10 mouse cellular contexts compared by ENCODE assay signal in the genomic region with DNA sequence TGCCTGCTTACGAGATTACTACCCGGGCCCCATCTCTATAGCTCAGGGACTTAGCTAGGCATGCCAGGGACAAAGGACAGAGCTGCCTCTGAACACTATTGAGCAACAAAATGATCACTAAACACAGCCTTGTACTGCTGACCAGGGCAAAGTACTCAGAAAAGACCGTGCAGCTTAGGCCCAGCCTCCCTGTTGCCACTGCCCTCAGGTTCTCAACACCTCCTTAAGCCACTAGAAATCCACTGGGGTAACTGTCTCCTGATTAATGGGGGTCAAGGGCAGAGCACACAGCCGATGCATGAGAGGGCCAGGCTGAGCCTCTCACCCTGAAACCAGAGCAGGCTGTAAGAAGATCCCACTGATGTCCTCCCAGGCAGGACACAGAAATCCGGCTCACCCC. TPM values are rescaled to one million over a fixed set of nuclear protein-coding genes. Genes with fewer than 3 reads are reported as not detected.
A peak's percentile ranks its signal among the peaks of the same experiment; 100 is the strongest.
DNase-seq lines count a peak whose midpoint lies in the region; ATAC-seq lines count a peak whose summit lies in the region.
"Had no signal": no experiment of that assay in that cellular context is flagged by ENCODE, and none has a peak within 500 bp of the region (broad histone marks: within the 10 kb centered on the region; RNA-seq: fewer than 3 reads in every experiment).

No protein-coding gene starts in this region.

- 0 out of 2 replicates have a peak overlapping the region, but pooled peaks have one; percentile 44 for H3K27ac ChIP-seq in neural tube, embryonic 11.5 days (ENCODE audit: low read depth, low read length)
- H3K27ac ChIP-seq in neural tube, embryonic 15.5 days (replicated peaks), result no peak overlapping the region
- H3K27ac ChIP-seq: hindbrain, embryonic 12.5 days had no signal

- peak; percentile 80 for DNase-seq in gastrocnemius, adult 18-20 months (ENCODE audit: low spot score)
- no peak for DNase-seq in gastrocnemius, postnatal 10 days
- no peak for DNase-seq in neural tube, embryonic 11.5 days (ENCODE audit: low spot score)
- peak; percentile 60 to 82 for DNase-seq in kidney, postnatal 25 days
- DNase-seq in cerebellum, postnatal 4 days (ENCODE audit: low spot score in 2 of 2), result no peak
- DNase-seq in right cerebral cortex, postnatal 10 days (ENCODE audit: low spot score in 2 of 2), result no peak
- no peak for DNase-seq in thymus, postnatal 4 days

- H3K4me3 ChIP-seq in neural tube, embryonic 11.5 days (ENCODE audit: low read depth, low read length), result no peak overlapping the region
- no peak overlapping the region for H3K4me3 ChIP-seq in neural tube, embryonic 15.5 days (replicated peaks)
- H3K4me3 ChIP-seq: hindbrain, embryonic 12.5 days had no signal

- H3K9ac ChIP-seq in neural tube, embryonic 11.5 days (ENCODE audit: low read length), result peak overlapping the region; percentile 16; the same call in 1 of the 2 replicates
- no peak overlapping the region for H3K9ac ChIP-seq in neural tube, embryonic 15.5 days (replicated peaks)
- H3K9ac ChIP-seq: hindbrain, embryonic 12.5 days had no signal

- H3K9me3 ChIP-seq in neural tube, embryonic 11.5 days (ENCODE audit: control insufficient read depth, low read length), result no peaks in the 10 kb centered on the region
- no peaks in the 10 kb centered on the region for H3K9me3 ChIP-seq in neural tube, embryonic 15.5 days (replicated peaks)
- H3K9me3 ChIP-seq: hindbrain, embryonic 12.5 days had no signal

- no peaks in the 10 kb centered on the region for H3K36me3 ChIP-seq in neural tube, embryonic 11.5 days (ENCODE audit: control insufficient read depth, insufficient read depth, low read length)
- H3K36me3 ChIP-seq in neural tube, embryonic 15.5 days, result peaks cover 29% of the 10 kb centered on the region

- H3K4me2 ChIP-seq in neural tube, embryonic 11.5 days (ENCODE audit: low read depth), result no peak overlapping the region
- no peak overlapping the region for H3K4me2 ChIP-seq in neural tube, embryonic 15.5 days
- H3K4me2 ChIP-seq: hindbrain, embryonic 12.5 days had no signal

- 0 out of 2 replicates have a peak, but pooled peaks cover 3% of the 10 kb centered on the region for H3K4me1 ChIP-seq in neural tube, embryonic 11.5 days (ENCODE audit: control insufficient read depth, insufficient read depth, low read length)
- peaks cover 13% of the 10 kb centered on the region; the same call in 1 of the 2 replicates for H3K4me1 ChIP-seq in neural tube, embryonic 15.5 days

- no peaks in the 10 kb centered on the region for H3K27me3 ChIP-seq in neural tube, embryonic 11.5 days (ENCODE audit: control insufficient read depth, insufficient read depth, low read length)
- H3K27me3 ChIP-seq in neural tube, embryonic 15.5 days (replicated peaks), result no peaks in the 10 kb centered on the region
- H3K27me3 ChIP-seq: CH12.LX; hindbrain, embryonic 12.5 days had no signal

- ATAC-seq in neural tube, embryonic 11.5 days (ENCODE audit: insufficient read depth, low FRiP score, low TSS enrichment), result no peak
- no peak for ATAC-seq in neural tube, embryonic 15.5 days (ENCODE audit: low FRiP score)

- WGBS in neural tube, embryonic 11.5 days, result 43% methylated on average over 5 of the region's 5 CpGs
- WGBS in neural tube, embryonic 15.5 days, result 51% methylated on average over 5 of the region's 5 CpGs

RNA-seq across cellular contexts. Expression of a gene that starts 26.8 kb away (rescaled TPM):
- total RNA-seq in gastrocnemius, adult 18-20 months (2021), result 1 to 10 TPM; 6.6 to 9.1 TPM
- total RNA-seq in gastrocnemius, postnatal 10 days (2021), result 1 to 10 TPM; 5.0 to 7.5 TPM
- polyA plus RNA-seq in neural tube, embryonic 11.5 days (2014; fragmentation: Nextera tagmentation; extraction: Ambion mirVana), result 5.9 and 6.6 TPM in 2 replicates
- 4.1 and 6.5 TPM in 2 replicates for polyA plus RNA-seq in neural tube, embryonic 15.5 days (2015; fragmentation: Nextera tagmentation; extraction: Ambion mirVana)

Comparison
In these comparisons a context has a peak if more than half of its experiments do, and no peak if none do; other contexts are left out.
1. DNase-seq: peak in gastrocnemius, adult 18-20 months (single experiment) and kidney, postnatal 25 days (2 of 2); none in gastrocnemius, postnatal 10 days (single experiment), neural tube, embryonic 11.5 days (single experiment), cerebellum, postnatal 4 days (0 of 2), right cerebral cortex, postnatal 10 days (0 of 2) and thymus, postnatal 4 days (single experiment).